Mouse (Mus musculus) ZHBTc4 (cell line): ENCODE results near the gene Ate1.
"Not testable (repeated sequence)": the region's sequence is repeated elsewhere in the genome, so short reads cannot be mapped to it uniquely, and the experiment has no call there.

Source experiments
- DNase-seq: peaks from one replicate; pipeline ENCODE4 v3.0.0-alpha.2; 2011; ENCODE audit warnings: low read depth, low spot score

Gene Ate1

DNA sequence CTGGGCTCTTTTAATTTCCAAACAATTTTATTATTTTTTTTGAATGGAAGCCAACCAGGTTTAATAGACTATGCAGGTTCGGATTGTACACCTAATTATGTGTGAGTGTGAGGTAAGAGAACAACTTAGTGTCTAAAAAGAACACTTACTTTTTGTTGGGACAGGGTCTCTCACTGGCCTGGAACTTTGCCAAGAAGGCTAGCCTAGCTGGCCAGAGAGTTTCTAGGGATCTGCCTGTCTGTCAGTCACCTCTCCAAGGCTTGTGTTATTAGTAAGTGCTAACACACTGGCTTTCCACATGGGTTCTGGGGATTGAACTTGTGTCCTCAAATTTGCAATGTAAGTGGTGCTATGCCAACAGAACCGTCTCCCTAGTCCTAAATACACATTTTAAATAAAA is 116.8 kb downstream of the Ate1 start:
- DNase-seq = no peak

DNA sequence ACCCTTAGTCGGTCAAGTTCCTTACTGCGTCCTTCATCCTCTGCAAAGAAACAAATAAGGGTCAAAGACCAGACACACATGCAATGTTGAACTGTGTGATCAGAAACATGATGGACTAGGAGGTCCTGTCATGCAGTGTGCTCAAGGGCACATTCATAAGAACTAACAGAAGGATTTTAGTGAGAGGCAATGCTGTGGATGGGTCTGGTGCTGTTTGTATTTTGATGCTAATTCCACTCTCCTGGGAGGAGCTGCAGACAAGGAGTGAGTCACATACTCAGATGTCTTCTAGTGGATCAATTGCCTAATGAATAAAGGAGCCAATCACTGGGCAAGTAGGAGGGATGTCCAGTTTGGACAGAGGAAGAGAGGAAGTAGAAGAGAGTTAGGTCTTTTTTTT is 125.5 kb downstream of the Ate1 start:
- peak; percentile 57 for DNase-seq

GRCm38 (mm10) chr7:130390060-130390459 is 130.1 kb downstream of the Ate1 start:
- DNase-seq = not testable (repeated sequence)

DNA sequence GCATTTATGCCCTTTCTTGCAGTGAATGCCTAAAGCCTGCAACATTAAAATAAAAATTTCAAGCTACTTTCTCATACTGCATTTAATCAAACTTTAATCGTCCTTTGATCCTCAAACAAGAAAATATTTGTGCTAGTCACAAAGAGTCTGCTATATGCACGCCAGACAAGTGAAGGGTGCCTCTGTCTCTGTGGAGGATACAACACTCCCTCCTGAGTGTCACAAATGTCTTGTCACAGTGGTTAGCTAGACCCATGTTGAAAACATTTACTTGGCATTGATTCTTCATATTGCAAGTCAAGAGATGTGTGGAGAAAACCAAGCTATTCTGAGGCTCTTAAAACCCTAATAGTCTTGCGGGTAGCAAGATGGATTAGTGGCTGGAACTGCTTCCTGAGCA is 133.9 kb downstream of the Ate1 start:
- no peak for DNase-seq

DNA sequence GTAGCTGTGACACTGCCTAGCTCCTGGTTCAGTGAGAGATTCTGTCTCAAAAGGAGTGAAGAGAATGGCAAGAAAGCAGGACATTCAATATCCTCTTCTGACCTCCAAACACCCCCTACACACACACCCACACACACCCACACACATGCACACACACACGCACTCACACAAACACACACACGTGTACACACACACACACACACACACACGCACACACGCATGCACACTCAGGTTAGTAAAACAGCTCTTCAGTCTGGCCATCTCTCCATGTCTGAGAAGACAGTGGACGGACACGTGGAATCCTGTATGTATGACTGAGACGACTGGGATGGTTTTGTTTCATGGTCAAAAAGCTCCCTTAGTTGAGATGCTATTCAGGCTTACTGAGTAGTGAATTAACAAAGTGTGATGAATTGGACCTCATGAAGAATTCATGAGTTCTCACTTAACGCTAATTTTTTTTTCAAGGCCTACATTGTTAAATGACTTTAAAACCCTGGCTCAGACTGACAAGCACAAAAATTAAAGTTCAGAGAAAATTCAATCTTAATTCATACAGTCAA is 134.4 kb downstream of the Ate1 start:
- no peak for DNase-seq

DNA sequence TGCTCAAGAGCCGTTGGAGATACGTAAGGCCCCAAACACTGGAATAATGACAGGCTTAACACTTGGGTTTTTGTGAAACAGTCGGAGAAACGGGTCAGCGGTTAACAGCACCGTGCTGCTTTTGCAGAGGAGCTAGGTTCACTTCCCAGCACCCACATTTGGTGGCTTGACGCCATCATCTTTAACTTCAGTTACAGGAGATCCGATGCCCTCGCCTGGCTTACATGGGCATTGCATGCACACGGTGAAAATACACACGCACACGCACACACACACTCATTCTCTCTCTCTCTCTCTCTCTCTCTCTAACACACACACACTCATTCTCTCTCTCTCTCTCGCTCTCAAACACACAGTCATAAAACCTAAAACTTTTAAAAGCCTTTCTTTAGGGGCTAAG is 138.0 kb downstream of the Ate1 start:
- peak; percentile 43 for DNase-seq

GRCm38 (mm10) chr7:130381387-130381951 is 138.7 kb downstream of the Ate1 start:
- DNase-seq = no peak

- peak; percentile 16 for DNase-seq
These were observed 139.3 kb downstream of the Ate1 start for GRCm38 (mm10) chr7:130380769-130381355.

GRCm38 (mm10) chr7:130380367-130380766 is 139.8 kb downstream of the Ate1 start:
- DNase-seq = no peak

GRCm38 (mm10) chr7:130379886-130380285 is 140.3 kb downstream of the Ate1 start:
- DNase-seq = no peak

GRCm38 (mm10) chr7:130378308-130378707 is 141.9 kb downstream of the Ate1 start:
- no peak for DNase-seq

- DNase-seq = no peak
These were observed 145.9 kb downstream of the Ate1 start for GRCm38 (mm10) chr7:130374311-130374710.

GRCm38 (mm10) chr7:130368827-130369641 is 151.1 kb downstream of the Ate1 start:
- peak; percentile 25 for DNase-seq

GRCm38 (mm10) chr7:130368036-130368826 is 151.9 kb downstream of the Ate1 start:
- no peak for DNase-seq

DNA sequence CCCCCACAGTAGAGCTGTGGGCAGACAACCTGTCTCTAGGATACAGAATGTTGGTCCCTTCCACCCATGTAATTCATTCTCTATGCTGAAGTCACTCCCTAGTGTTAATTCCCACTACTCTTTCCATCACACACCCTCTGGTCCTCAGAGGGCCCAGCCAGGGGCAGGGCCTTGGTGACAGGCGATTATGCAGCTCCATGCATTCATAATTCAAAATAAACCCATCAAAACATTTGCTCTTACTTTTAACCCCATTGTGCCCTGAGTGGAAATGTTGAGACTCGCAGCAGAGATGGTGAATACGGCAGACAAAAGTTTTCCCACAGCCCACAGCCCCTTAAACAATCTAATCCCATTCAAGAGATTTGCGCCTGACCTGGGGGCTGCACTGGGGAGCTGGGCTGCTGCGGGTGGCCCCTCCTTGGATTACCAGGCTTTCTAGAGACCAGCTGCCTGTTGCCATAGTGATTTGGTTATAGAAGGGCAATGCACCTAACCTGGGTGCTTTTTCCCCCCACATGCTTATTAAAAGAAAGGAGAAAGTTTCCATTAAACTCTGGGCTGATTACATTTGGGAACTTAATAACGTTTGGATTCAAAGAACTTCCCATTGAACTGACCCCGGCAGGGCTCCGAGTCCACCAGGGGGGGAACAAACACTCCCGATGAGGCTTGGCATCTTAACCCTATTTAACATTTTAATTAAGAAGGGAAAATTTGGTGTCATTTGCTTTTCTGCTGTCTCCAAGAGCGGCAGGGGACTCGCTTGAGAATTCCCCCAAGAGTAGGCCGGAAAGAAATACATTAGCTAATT is 152.7 kb downstream of the Ate1 start:
- no peak for DNase-seq

GRCm38 (mm10) chr7:130365711-130366110 is 154.5 kb downstream of the Ate1 start:
- no peak for DNase-seq
